Mouse (Mus musculus) MEL (cell line): ENCODE measurements around the gene Prm1.
A peak's percentile ranks its signal among the peaks of the same experiment; 100 is the strongest.

ENCODE experiments used
- CTCF ChIP-seq, 3 experiments: IDR thresholded peaks in 2 of 3; conservative IDR thresholded peaks in 1 of 3; 2 replicates each; pipeline ENCODE4 v1.5.1; 2011 to 2012; ENCODE audit warnings: low read length in 3 of 3, low read depth in 2 of 3, mild to moderate bottlenecking in 2 of 3, improper control_type of control experiment in 1 of 3, inconsistent platforms in 1 of 3, mixed read lengths in 1 of 3, moderate library complexity in 1 of 3; ENCODE audit not compliant: control insufficient read depth in 1 of 3, insufficient read depth in 1 of 3, poor library complexity in 1 of 3, severe bottlenecking in 1 of 3
- NELFE ChIP-seq: IDR thresholded peaks from 2 replicates; pipeline ENCODE4 v1.6.1; 2011; ENCODE audit warnings: low read depth, low read length, improper control_type of control experiment
- POLR2A ChIP-seq, 2 experiments: IDR thresholded peaks; 2 replicates each; pipeline ENCODE4 v1.6.1; 2011 to 2012; ENCODE audit warnings: low read length in 2 of 2, mild to moderate bottlenecking in 2 of 2, control low read depth in 1 of 2, improper control_type of control experiment in 1 of 2, low read depth in 1 of 2, moderate library complexity in 1 of 2; ENCODE audit not compliant: control insufficient read depth in 1 of 2, insufficient read depth in 1 of 2, poor library complexity in 1 of 2
- POLR2AphosphoS2 ChIP-seq: IDR thresholded peaks from 2 replicates; pipeline ENCODE4 v1.6.1; 2011; ENCODE audit warnings: low read length, improper control_type of control experiment
- TBP ChIP-seq: IDR thresholded peaks from 2 replicates; pipeline ENCODE4 v1.8.0; 2011; ENCODE audit warnings: low read depth, low read length, improper control_type of control experiment
- TCF12 ChIP-seq: IDR thresholded peaks from 2 replicates; pipeline ENCODE4 v1.6.1; 2014; ENCODE audit warnings: low read depth, mild to moderate bottlenecking, inconsistent platforms, low read length, improper control_type of control experiment, moderate library complexity
- USF1 ChIP-seq: IDR thresholded peaks from 2 replicates; pipeline ENCODE4 v1.6.1; 2014; ENCODE audit warnings: low read depth, mild to moderate bottlenecking, inconsistent platforms, low read length, improper control_type of control experiment, moderate library complexity

DNA sequence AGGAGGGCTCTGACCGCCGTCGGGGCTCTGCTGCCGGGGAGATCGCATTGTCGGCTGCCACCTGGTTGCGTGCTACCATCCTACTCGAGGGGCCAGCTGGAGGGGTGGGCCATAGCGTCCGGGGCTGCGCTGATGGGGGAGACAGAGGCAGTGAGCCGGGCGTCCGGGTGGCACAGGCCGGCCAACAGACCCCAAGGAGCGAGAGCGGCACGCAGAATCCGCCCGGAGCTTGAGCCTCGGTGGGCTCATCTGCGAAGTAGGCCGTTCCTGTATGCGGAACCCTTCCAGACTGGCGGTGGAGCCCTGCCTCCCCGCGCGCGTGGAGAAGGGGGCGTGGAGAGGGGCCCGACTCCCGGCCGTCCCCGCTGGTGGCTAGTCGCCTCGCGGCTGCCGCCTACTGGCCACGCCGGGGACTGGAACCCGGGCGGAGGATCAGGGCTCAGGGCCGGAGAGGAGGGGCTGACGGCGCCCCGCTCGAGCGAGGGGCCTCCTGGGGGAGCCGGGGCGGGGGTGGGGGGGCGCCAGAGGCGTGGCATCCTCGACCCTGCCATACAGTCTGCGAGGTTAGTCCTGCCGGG, 20.8 kb downstream of the Prm1 start:
- TF ChIP-seq POLR2A (IDR thresholded peaks at IDR 0.05; ENCODE audit: control insufficient read depth in 1 of 2, insufficient read depth in 1 of 2, low read depth in 1 of 2, low read length in 2 of 2, poor library complexity in 1 of 2) (no peak), USF1 (no peak), TBP (no peak), NELFE (no peak), TCF12 (no peak), POLR2AphosphoS2 (no peak), CTCF (IDR thresholded peaks at IDR 0.05 in 2 of 3, conservative IDR thresholded peaks at IDR 0.05 in 1 of 3; ENCODE audit: control insufficient read depth in 1 of 3, insufficient read depth in 1 of 3, low read depth in 2 of 3, low read length in 3 of 3, poor library complexity in 1 of 3, severe bottlenecking in 1 of 3) (peak in 2 of 3 experiments; percentile 76 to 94; a peak in 5 of 6 replicates)
